Mouse (Mus musculus) layer of hippocampus, adult 2 months (tissue): ENCODE data around the gene L3mbtl4. TPM values are rescaled to one million over a fixed set of nuclear protein-coding genes. Genes with fewer than 3 reads are reported as not detected.
"Not testable (repeated sequence)": the region's sequence is repeated elsewhere in the genome, so short reads cannot be mapped to it uniquely, and the experiment has no call there.

Experiments
- DNase-seq, 2 experiments: peaks; one replicate each; pipeline ENCODE4 v3.0.0; 2022; ENCODE audit warnings: low spot score in 2 of 2
- H3K27ac ChIP-seq: fragments of 200-600 bp; 2 replicates; pipeline ENCODE4 v1.8.1; 2022
- H3K4me3 ChIP-seq: fragments of 200-600 bp; 2 replicates; pipeline ENCODE4 v1.8.1; 2022; ENCODE audit warnings: mild to moderate bottlenecking
- CTCF ChIP-seq: fragments of 200-600 bp; conservative IDR thresholded peaks from 2 replicates; pipeline ENCODE4 v1.8.1; 2022; ENCODE audit warnings: antibody characterized with exemption, mild to moderate bottlenecking, moderate library complexity
- total RNA-seq, 2 experiments: library from RNA; stranded (reverse); gene quantifications; 2 replicates each; pipeline ENCODE4 v1.2.3; 2021

L3mbtl4 gene
- total RNA-seq, 2 experiments from 2014 or later: 0.41 to 0.44 TPM

- H3K27ac ChIP-seq: no peak overlapping the region
- H3K4me3 ChIP-seq: no peak overlapping the region
- no peak for DNase-seq
- no peak for TF ChIP-seq CTCF
These were observed 38.8 kb downstream of the L3mbtl4 start for GRCm38 (mm10) chr17:68312286-68312927.

GRCm38 (mm10) chr17:68320940-68321339, 47.3 kb downstream of the L3mbtl4 start:
- DNase-seq: no peak

GRCm38 (mm10) chr17:68322607-68323006, 49.0 kb downstream of the L3mbtl4 start:
- Histone ChIP-seq H3K27ac (no peak overlapping the region), H3K4me3 (no peak overlapping the region)
- DNase-seq: no peak
- no peak for TF ChIP-seq CTCF

More at GRCm38 (mm10) chr17:68320940-68321339, 47.3 kb downstream of the L3mbtl4 start:
- Histone ChIP-seq H3K27ac (no peak overlapping the region), H3K4me3 (no peak overlapping the region)
- TF ChIP-seq CTCF: no peak

GRCm38 (mm10) chr17:68332225-68332624, 58.6 kb downstream of the L3mbtl4 start:
- DNase-seq: no peak
- no peak overlapping the region for H3K27ac ChIP-seq
- H3K4me3 ChIP-seq: no peak overlapping the region
- peak; percentile 49 for TF ChIP-seq CTCF

GRCm38 (mm10) chr17:68333382-68333781, 59.8 kb downstream of the L3mbtl4 start:
- DNase-seq: no peak
- Histone ChIP-seq H3K4me3 (no peak overlapping the region), H3K27ac (no peak overlapping the region)
- no peak for TF ChIP-seq CTCF

GRCm38 (mm10) chr17:68338917-68339553, 65.4 kb downstream of the L3mbtl4 start:
- no peak for DNase-seq
- Histone ChIP-seq H3K4me3 (no peak overlapping the region), H3K27ac (no peak overlapping the region)
- TF ChIP-seq CTCF: no peak

GRCm38 (mm10) chr17:68357687-68358086, 84.1 kb downstream of the L3mbtl4 start:
- DNase-seq: no peak
- H3K27ac ChIP-seq: no peak overlapping the region
- no peak for TF ChIP-seq CTCF
- no peak overlapping the region for H3K4me3 ChIP-seq

GRCm38 (mm10) chr17:68371101-68371500, 97.5 kb downstream of the L3mbtl4 start:
- no peak overlapping the region for H3K4me3 ChIP-seq
- no peak for DNase-seq
- H3K27ac ChIP-seq: no peak overlapping the region
- TF ChIP-seq CTCF: no peak

GRCm38 (mm10) chr17:68388481-68388880, 114.9 kb downstream of the L3mbtl4 start:
- DNase-seq: no peak
- Histone ChIP-seq H3K27ac (no peak overlapping the region), H3K4me3 (no peak overlapping the region)
- TF ChIP-seq CTCF: no peak

GRCm38 (mm10) chr17:68405993-68406392, 132.4 kb downstream of the L3mbtl4 start:
- no peak for TF ChIP-seq CTCF
- peak; percentile 34 to 44 for DNase-seq
- no peak overlapping the region for H3K27ac ChIP-seq
- no peak overlapping the region for H3K4me3 ChIP-seq

- not testable (repeated sequence) for H3K27ac ChIP-seq, H3K4me3 ChIP-seq, DNase-seq
These were observed 133.5 kb downstream of the L3mbtl4 start for GRCm38 (mm10) chr17:68407121-68407520.

- no peak overlapping the region for H3K4me3 ChIP-seq
- TF ChIP-seq CTCF: no peak
- peak; percentile 26 to 55 for DNase-seq
- H3K27ac ChIP-seq: peak overlapping the region; percentile 18; the same call in 1 of the 2 replicates
These were observed 149.3 kb downstream of the L3mbtl4 start for GRCm38 (mm10) chr17:68422663-68423498.

GRCm38 (mm10) chr17:68433576-68433975, 160.0 kb downstream of the L3mbtl4 start:
- Histone ChIP-seq H3K4me3 (no peak overlapping the region), H3K27ac (no peak overlapping the region)
- DNase-seq: no peak
- TF ChIP-seq CTCF: no peak

GRCm38 (mm10) chr17:68450921-68451320, 177.3 kb downstream of the L3mbtl4 start:
- no peak for DNase-seq
- H3K27ac ChIP-seq: no peak overlapping the region
- TF ChIP-seq CTCF: no peak
- no peak overlapping the region for H3K4me3 ChIP-seq
